Mouse (Mus musculus) adrenal gland, postnatal 10 days (tissue): ENCODE measurements around the gene Fmnl2. TPM values are rescaled to one million over a fixed set of nuclear protein-coding genes. Genes with fewer than 3 reads are reported as not detected.
A peak's percentile ranks its signal among the peaks of the same experiment; 100 is the strongest.

ENCODE experiments used
- DNase-seq: peaks from one replicate; pipeline ENCODE4 v3.0.0; 2021; ENCODE audit warnings: mixed read lengths
- long read RNA-seq, 2 experiments: library from polyadenylated mRNA; stranded (forward); transcript quantifications; one replicate each; pipeline ENCODE4 v2.0.0; 2021
- total RNA-seq, 2 experiments: library from RNA; stranded (reverse); gene quantifications; 2 replicates each; pipeline ENCODE4 v1.2.3; 2021

Gene Fmnl2
- 10 to 100 TPM; 15.2 to 15.7 TPM for total RNA-seq
- long read RNA-seq, experiment 1, partial matches to known transcripts, result 0 of 1 reads
- long read RNA-seq, experiment 1, other reads (novel, unspliced or antisense), result 1 of 1 reads
- long read RNA-seq, experiment 2, result 0 reads

GRCm38 (mm10) chr2:52857611-52858528, at the start of gene Fmnl2:
Fmnl2 (plus strand) TSS chr2:52857860.
- DNase-seq, result peak; percentile 92

- no peak for DNase-seq
Measured at GRCm38 (mm10) chr2:52809988-52810387, 47.7 kb upstream of the Fmnl2 start.

GRCm38 (mm10) chr2:52811691-52812090, 46.0 kb upstream of the Fmnl2 start:
- peak; percentile 10 for DNase-seq

GRCm38 (mm10) chr2:52817341-52817740, 40.3 kb upstream of the Fmnl2 start:
- DNase-seq, result no peak

- no peak for DNase-seq
Measured at GRCm38 (mm10) chr2:52818944-52819343, 38.7 kb upstream of the Fmnl2 start.

- no peak for DNase-seq
Measured at GRCm38 (mm10) chr2:52822214-52822613, 35.4 kb upstream of the Fmnl2 start.

- DNase-seq, result no peak
Measured at GRCm38 (mm10) chr2:52828077-52828476, 29.6 kb upstream of the Fmnl2 start.

GRCm38 (mm10) chr2:52830513-52830912, 27.1 kb upstream of the Fmnl2 start:
- DNase-seq, result no peak

- DNase-seq, result no peak
Measured at GRCm38 (mm10) chr2:52831585-52831984, 26.1 kb upstream of the Fmnl2 start.

- peak; percentile 33 for DNase-seq
Measured at GRCm38 (mm10) chr2:52835726-52836125, 21.9 kb upstream of the Fmnl2 start.

GRCm38 (mm10) chr2:52839074-52839473, 18.6 kb upstream of the Fmnl2 start:
- DNase-seq, result no peak

- DNase-seq, result no peak
Measured at GRCm38 (mm10) chr2:52839868-52840267, 17.8 kb upstream of the Fmnl2 start.

- no peak for DNase-seq
Measured at GRCm38 (mm10) chr2:52843861-52844260, 13.8 kb upstream of the Fmnl2 start.

- no peak for DNase-seq
Measured at GRCm38 (mm10) chr2:52844936-52845752, 12.5 kb upstream of the Fmnl2 start.

GRCm38 (mm10) chr2:52846506-52846905, 11.2 kb upstream of the Fmnl2 start:
- DNase-seq, result no peak

- no peak for DNase-seq
Measured at GRCm38 (mm10) chr2:52849092-52849491, 8.6 kb upstream of the Fmnl2 start.

- DNase-seq, result peak; percentile 71
Measured at GRCm38 (mm10) chr2:52858529-52859465, 1.1 kb downstream of the Fmnl2 start.

GRCm38 (mm10) chr2:52859466-52859840, 1.8 kb downstream of the Fmnl2 start:
- DNase-seq, result no peak

GRCm38 (mm10) chr2:52860111-52860775, 2.6 kb downstream of the Fmnl2 start:
- DNase-seq, result no peak

- DNase-seq, result no peak
Measured at GRCm38 (mm10) chr2:52862046-52862759, 4.5 kb downstream of the Fmnl2 start.

GRCm38 (mm10) chr2:52862760-52863124, 5.1 kb downstream of the Fmnl2 start:
- no peak for DNase-seq
